Mouse (Mus musculus): ENCODE measurements around the gene Wsb1.
"Not testable (repeated sequence)": the region's sequence is repeated elsewhere in the genome, so short reads cannot be mapped to it uniquely, and the experiment has no call there.

The Wsb1 gene

DNA sequence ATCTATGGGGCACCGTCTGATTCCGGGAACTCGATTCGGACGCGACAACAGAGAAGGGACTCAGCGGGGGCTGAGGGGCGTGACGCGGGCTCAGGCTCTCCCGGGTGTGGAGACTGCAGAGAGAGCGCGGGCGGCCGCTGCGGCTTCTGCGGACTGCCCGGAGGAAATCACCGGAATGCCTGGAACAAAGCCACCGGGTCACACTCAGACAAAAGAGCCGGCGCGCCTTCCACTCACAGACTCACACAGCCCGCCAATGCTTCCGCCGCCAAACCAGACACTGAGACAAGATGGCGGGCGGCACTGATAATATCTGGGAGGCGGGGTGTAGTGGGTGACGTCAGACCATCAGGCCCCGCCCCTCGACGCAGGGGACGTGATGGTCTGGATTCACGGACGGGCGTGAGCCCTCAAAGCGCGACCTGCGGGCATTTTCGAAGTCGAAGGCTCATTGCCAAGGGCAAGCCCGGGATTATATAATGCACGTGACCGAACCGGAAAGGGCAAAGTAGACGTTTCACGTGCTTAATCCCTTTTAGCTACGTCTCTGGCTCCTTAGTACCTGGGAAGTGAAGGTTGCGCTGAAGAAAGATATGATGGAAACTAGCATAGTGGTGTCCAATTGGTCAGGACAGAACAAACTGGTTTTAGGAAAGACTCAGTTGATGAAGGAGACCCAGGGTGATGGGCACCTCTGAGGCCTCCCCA, at the start of gene Wsb1:
Gene Wsb1, minus strand, starts transcription at position 281 of the 708 bp plus-strand sequence.
- DNase-seq (ENCODE audit: low read depth, low spot score), result peak; percentile 97

DNA sequence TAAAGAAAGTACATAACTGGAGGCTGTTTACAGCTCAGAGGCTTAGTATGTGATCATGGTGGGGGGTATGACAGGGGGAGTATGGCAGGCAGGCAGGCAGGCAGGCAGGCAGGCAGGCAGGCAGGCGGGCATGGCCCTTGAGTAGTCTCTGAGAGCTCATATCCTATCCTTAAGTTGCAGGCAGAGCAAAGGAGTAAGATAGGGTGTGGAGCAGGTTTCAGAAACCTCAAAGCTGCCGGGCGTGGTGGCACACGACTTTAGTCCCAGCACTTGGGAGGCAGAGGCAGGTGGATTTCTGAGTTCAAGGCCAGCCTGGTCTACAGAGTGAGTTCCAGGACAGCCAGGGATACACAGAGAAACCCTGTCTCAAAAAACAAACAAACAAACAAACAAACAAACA, 49.8 kb upstream of the Wsb1 start:
- DNase-seq (ENCODE audit: low read depth, low spot score), result not testable (repeated sequence)

DNA sequence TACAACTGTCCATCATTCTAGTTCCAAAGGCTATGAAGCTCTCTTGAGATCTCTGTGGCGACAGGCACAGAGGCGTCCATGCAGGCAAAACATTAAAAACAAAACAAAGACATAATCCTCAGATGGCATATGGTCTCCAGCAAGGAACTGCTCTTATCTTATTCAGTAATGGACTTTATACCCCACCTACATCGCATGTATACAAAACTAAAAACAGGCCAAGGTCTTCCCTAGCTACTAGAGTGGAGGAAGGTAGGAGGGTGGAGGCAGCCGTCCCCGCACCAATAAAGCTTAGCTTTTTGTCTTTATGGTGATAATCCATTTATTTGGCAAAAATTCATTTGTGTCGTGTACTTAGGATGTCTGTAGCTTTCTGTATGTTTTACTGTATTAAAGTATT, 48.6 kb upstream of the Wsb1 start:
- no peak for DNase-seq (ENCODE audit: low read depth, low spot score)

DNA sequence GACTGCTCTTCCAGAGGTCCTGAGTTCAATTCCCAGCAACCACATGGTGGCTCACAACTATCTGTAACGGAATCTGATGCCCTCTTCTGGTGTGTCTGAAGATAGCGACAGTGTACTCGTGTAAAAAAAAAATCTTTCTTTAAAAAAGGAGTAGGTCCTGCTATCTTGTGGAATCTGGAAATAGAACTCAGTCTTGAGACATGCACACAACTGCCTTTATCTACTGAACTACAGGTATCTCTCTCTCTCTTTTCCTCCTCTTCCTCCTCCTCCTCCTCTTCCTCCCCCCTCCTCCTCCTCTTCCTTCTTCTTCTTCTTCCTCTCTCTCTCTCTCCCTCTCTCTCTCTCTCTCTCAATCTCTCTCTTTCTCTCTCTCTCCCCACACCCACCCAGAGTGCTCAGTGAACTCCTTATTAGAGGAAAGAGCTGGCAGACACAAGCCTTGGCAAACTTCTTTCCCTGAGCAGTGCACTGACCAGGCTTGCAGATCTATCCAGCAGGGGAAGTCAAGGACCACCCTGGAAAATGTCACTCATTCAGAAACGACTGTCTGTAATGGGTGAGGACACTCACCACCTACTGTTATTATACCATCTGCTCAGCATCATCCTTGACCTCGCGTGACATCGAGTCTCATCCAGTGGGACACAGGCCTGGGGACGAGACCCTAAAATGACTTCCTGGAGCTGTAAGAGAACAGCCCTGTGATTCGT, 45.4 kb upstream of the Wsb1 start:
- DNase-seq (ENCODE audit: low read depth, low spot score), result no peak

DNA sequence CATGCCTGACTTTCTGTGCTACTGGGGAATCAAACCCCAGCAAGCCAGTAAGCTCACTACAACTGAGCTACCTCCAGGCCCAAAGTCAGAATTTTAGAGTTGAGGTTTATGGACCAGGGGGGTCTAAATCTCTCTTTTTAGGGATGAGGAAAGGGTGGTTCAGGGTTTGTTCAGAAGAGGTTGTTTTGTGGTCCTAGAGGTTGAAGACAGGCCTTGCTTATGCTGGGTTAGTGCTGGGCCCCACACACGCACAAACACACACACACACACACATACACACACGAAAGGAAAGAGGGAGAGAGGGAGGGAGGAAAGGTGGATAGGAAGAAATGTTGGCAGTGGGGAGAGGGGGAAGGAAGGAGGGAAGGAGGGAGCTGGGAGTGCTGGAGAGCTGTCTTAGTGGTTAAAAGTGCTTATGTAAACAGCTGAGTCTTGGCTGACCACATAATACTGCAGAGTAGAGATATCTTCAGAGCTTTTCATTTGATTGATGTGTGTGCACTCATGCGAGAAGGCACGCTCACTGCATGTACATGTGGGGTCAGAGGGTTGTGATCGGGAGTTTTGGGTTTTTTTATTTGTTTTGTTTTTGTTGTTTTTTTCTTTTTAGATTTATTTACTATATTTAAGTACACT, 42.5 kb upstream of the Wsb1 start, which contains the start of gene Gm9964:
Gene Gm9964, minus strand, starts transcription at position 51 of the 636 bp plus-strand sequence.
- DNase-seq (ENCODE audit: low read depth, low spot score), result no peak

DNA sequence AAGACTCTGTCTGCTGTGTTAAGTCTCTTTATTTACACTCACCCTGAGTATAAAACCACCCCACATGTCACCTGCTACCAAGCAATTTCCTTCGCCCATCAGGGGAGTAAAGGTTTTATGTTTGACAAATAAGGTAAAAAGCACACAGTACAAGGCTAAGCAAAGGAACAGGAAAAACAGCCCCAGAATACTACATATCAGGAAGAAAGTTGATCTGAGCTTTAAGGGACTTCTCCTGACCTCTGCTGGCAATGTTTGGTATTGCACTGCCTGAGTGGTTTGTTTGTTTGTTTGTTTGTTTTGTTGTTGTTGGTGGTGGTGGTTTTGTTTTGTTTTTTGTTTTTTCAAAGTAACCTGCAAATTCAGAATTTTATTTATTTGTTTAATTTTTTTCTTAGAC, 41.7 kb upstream of the Wsb1 start:
- peak; percentile 64 for DNase-seq (ENCODE audit: low read depth, low spot score)

DNA sequence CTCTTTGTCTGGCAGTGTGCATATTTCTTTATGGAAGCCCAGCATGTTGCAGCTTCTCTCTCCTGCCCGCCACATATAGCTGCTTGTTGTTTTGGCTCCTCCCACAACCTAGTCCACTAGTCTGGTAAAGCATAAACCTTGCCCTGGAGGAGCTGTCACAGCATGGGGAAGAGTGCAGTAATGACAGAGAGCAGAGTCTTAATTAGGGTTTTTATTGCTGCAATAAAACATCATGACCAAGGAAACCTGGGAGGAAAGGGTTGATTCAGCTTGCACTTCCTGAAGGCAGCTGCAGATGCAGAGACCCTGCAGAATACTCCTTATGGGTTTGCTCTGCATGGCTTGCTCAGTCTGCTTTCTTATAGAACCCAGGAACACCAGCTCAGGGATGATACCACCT, 39.5 kb upstream of the Wsb1 start:
- no peak for DNase-seq (ENCODE audit: low read depth, low spot score)

DNA sequence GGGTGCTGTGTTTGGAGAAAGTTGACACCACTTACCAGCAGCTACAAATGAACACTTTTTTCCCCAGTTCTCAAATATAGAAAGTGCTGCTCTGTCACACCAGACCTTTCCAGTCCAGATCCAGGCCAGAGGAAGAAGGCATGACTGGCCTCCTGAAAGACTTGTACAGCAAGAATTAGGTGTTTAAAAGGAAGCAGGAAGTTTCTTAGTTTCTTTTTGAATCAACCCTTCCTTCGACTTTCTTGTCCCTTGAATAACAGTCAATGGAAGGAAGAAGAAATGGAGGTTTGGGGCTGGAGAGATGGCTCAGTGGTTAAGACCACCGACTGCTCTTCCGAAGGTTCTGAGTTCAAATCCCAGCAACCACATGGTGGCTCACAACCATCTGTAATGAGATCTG, 38.6 kb upstream of the Wsb1 start:
- no peak for DNase-seq (ENCODE audit: low read depth, low spot score)

DNA sequence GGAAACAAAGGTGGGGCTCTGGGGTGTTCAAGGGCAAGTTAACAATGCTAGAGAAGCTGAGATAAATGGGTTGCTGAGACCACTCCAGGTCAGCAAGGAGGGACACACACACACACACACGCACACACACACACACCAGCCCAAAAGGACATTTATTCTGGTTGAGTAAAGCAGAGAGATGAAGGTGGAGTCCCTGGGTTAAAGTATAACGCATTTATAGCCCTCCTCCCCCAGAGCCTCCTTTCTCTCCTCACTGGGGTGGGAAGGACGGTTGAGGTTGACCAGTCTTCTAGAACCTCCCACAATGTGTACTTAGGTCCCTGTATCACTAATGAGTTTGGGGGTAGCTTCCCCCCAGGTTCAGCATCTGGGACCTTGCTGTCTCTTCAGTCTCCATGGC, 37.7 kb upstream of the Wsb1 start:
- no peak for DNase-seq (ENCODE audit: low read depth, low spot score)

DNA sequence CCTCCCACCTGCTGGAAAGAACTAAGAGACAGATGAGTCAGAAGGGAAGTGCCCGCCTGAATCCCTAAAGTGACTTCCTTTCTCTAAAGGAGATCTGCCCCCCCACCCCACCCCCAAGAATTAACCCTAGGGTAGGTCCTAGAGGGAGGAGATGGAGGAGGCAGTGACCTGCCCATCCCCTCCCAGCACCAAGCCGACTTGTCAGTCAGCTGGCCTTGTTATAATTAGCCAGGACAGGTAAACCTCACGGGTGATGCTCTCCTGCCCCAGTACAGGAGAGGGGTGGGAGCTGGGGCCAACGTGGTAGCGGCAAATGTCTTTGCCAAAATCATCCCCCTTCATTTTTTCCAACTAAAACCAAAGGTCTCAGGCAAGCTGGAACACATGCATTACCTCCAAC, 37.2 kb upstream of the Wsb1 start:
- no peak for DNase-seq (ENCODE audit: low read depth, low spot score)

DNA sequence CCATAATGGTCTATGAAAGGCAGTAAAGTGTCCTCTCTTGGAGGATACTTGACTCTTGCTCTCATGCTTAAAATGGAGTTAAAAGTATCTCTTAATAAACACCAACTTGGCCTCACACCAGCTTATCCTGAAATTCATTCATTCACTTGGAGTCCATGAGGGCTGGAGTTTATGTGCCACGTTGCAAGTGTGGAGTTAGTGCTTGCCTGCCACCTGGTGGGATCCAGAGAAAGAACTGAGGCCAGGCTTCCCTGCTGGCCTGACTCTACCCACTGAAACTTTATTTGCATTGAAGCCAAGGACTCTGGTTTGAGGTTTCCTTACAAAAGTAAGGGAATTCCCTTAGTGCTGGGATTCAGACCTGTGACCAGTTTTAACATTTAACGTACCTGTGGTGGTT, 36.0 kb upstream of the Wsb1 start:
- DNase-seq (ENCODE audit: low read depth, low spot score), result peak; percentile 56

DNA sequence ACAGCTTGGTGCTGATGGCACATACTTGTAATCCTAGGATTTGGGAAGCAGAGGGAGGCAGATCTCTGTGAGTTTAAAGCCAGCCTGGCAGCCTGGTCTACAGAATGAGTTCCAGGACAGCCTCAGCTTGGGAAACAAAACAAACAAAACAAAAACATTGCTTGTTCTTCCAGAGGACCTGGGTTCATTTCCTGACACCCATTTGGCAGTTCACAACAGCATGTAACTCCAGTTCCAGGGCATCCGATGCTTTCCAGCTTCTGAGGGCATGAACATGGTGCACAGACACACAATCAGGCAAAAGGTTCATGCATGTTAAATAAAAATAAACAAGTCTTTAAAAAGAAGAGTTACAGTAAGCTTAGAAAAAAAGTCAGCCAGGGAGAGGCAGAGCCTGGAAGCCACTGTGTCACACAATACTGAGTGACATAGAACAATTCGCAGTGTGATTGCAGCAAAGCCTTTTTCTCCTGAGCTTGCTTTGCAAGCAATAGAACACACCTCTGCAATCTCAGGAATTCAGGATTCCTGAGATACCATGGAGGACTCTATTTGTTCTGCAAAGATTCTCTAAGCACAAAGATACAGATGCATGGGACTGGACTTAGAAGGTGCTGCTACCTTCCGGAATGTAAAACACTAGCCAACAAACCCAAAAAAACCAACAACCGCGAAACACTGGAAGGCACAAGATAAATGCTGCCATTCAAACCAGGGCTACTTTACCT, 34.6 kb upstream of the Wsb1 start:
- DNase-seq (ENCODE audit: low read depth, low spot score), result peak; percentile 75

DNA sequence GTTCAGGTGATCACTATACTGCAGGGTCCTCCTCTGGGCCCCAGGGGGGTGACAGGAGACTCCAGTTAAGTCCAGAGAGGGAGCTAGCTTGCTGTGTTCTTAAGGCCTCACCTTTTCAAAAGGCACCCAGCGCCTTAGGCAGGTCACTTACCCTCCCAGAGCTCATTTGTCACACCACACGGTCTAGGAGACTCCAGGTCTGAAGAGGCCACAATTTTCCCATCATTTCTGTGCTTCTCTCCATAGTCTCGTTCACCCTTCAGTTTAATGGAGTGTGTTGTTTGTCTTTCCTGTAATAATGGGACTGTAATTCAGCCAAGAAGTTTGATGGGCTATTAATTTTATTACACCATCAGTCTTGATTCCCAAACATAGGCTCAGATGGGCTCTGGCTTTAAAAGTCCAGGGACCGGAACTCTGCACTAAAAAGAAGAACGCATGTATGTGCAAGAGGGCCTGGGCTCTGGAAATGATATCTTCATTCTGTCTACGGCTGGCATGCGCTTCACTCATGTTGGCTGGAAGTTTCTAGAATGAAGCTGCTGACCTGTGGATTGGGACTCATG, 33.9 kb upstream of the Wsb1 start:
- no peak for DNase-seq (ENCODE audit: low read depth, low spot score)

DNA sequence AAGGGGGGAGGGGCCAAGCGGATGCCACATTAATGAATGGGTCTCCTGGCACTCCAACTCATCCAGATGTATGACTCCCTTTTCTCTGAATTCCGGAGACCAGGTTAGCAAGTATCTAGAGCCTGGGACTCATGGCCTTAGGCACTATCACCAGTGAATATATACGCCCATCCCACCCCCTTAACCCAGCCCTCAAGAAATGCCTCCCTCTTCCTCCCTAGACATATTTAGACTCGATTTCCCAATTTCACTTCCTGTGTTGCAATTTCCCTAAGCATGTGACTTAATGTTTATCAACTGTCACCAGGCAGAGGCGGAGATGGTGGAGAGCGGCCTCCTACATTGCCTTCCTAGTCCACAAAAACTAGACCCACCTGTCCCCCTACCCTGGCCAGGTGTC, 33.0 kb upstream of the Wsb1 start:
- no peak for DNase-seq (ENCODE audit: low read depth, low spot score)

DNA sequence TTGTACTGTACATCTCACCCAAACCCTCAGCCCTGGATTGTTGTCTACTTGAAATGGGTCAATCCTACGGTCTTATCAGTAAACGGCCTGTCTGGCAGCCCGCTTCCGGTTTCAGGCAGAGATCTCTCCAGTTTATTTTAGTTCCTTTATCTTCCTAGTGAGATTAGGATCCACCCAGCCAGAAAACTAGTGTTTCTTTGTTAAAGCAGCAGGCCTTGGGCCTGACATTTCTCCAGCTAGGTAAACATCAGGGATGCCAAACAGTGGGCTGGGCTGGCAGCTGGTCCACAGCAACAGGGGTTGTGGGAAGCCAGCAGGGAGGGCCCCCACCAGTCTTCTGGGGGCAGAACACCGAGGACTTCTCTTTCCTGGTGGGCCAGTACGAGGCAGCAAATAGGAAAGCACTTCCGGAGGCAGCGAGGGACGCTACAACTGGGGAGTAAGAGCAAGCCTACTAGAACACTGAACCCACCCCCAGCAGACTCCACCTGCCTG, 31.9 kb upstream of the Wsb1 start:
- DNase-seq (ENCODE audit: low read depth, low spot score), result no peak

DNA sequence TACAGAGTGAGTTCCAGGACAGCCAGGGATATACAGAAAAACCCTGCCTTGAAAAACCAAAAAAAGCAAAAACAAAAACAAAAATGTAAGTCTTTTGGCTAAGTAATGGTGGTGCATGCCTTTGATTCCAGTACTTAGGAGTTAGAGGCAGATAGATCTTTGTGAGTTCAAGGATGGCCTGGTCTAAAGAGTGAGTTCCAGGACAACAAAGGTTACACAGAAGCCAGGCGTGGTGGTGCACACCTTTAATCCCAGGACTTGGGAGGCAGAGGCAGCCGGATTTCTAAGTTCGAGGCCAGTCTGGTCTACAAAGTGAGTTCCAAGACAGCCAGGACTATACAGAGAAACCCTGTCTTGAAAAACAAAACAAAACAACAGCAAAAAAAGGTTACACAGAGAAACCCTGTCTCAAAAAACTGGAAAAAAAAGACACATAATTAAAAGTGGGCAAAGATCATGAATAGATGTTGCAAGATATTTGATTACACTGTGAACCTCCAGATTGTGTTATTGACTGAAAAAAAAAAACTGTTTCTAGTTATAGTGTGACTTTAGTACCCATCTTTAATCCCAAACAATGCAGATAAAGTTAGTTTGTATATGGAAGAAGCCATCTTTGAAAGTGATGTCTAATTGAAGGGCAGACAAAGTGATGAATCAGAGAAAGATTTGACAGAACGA, 29.0 kb upstream of the Wsb1 start:
- no peak for DNase-seq (ENCODE audit: low read depth, low spot score)

DNA sequence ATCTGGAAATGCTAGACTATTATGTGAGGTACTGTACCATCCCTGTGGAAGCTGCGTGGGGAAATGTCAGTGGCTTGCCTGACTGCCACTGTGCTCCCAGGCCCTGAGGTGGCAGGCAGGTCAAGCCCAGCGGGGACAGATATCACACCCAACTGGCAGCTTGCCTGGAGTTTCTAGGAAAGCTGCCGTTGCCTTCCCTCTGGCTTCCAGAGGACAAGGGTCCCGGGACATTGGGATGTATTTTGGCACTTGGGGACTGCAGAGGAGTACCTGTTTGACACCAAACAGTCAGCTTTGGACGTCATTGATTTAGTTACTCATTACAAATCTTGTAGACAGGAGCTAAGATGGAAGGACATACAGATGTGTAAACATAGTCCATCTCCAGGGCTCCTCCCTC, 26.9 kb upstream of the Wsb1 start:
- DNase-seq (ENCODE audit: low read depth, low spot score), result no peak

DNA sequence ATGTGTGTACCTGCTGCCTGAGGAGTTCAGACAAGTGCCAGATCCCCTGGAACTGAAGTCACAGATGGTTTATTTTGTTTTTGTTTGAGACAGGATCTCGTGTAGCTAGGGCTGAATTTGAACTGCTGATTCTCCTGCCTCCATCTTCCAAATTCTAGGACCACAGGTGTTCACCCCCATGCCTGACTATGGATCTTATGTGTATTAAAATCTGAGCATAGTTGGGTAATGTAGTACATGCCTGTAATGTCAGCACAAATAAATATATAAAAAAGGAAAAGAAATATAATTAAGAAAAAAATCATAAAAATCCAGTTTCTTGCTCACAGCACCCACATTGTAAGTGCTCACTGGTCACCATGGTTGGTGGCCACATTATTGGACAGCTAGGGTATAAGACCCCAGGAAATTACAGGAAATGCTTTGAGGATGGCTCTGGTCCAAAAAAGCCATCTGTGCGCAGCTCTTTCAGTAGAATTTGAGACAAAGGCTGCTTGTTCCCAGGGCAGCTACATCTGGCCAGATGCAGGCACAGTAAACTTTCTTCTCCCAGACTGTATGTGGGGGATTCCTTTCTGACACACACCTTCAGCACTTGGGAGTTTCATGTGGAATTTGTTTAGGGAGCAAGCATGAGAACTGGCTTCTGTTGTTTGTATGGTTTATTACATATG, 25.4 kb upstream of the Wsb1 start:
- no peak for DNase-seq (ENCODE audit: low read depth, low spot score)

DNA sequence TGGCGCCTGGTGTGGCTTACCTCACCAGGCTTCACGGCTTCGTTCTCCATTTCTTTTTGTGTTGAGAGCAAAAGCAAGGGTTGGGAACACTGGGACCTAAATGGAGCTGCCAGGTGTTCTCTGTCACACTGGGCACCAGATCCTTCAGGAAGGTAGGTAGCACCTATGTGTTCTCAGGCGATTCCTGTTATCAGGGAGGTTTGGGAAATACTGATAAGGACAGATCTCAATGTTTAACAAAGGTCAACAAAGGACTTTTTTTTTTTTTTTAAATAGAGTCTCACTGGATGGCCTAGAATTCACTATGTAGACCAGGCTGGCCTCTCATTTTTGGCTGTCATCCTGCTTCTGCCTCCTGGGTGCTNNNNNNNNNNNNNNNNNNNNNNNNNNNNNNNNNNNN, 19.3 kb upstream of the Wsb1 start:
- no peak for DNase-seq (ENCODE audit: low read depth, low spot score)

DNA sequence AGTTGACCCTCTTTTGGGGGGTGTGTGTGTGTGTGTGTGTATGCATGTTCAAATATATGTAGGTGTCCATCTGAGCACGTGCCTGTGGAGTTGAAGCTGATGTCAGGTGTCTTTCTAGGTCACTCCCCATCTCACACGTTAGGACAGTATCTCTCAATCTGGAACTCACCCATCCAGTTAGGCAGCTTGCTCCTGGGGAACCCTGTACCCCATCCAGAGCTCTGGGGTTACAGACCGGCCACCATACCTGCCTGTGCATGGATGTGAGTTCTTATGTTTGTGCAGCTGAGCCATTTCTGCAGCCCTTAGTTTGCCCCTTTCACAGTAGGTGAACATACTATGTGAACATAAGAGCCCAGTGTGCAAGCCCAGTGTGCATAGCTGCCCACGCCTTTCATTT, 18.6 kb upstream of the Wsb1 start:
- no peak for DNase-seq (ENCODE audit: low read depth, low spot score)

DNA sequence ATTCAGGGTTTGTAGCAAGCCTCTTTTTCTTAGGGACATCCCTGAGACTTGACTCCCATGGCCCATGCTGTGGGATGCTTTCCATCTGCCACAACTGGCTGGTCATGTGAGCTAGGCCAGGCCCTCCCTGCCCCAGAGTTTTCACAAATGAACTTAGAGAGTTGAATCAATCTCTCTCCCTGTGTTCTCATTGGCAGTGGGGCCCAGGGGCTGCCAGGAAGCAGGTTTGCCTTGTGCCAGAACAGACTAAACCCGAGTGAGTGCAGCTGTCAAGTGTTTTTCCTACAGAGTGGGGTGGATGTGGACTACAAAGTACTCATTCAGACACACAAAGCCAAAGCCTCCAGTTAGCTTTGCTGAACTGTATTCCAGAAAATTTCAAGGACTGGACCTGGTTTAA, 12.7 kb upstream of the Wsb1 start:
- peak; percentile 23 for DNase-seq (ENCODE audit: low read depth, low spot score)
